Mouse (Mus musculus) embryonic fibroblast, embryonic 13.5 days (primary cell): Measurements from ENCODE around the gene Pelo.

ENCODE experiments used
- CTCF ChIP-seq: IDR thresholded peaks from 2 replicates; pipeline ENCODE4 v1.5.1; 2011; ENCODE audit warnings: mild to moderate bottlenecking, control low read depth, low read length, moderate library complexity, borderline replicate concordance; ENCODE audit not compliant: insufficient read depth
- POLR2A ChIP-seq: IDR thresholded peaks from 2 replicates; pipeline ENCODE4 v1.6.1; 2011; ENCODE audit warnings: low read depth, mild to moderate bottlenecking, control low read depth, low read length, moderate library complexity

GRCm38 (mm10) chr13:115082339-115082738 is 7.6 kb downstream of the Pelo start:
- no peak for TF ChIP-seq POLR2A
- TF ChIP-seq CTCF, result no peak
